Mouse (Mus musculus): Measurements from ENCODE around the gene Hmmr. TPM values are rescaled to one million over a fixed set of nuclear protein-coding genes. Genes with fewer than 3 reads are reported as not detected.

The Hmmr gene
- polyA plus RNA-seq, 1 experiment: 2.6 TPM

DNA sequence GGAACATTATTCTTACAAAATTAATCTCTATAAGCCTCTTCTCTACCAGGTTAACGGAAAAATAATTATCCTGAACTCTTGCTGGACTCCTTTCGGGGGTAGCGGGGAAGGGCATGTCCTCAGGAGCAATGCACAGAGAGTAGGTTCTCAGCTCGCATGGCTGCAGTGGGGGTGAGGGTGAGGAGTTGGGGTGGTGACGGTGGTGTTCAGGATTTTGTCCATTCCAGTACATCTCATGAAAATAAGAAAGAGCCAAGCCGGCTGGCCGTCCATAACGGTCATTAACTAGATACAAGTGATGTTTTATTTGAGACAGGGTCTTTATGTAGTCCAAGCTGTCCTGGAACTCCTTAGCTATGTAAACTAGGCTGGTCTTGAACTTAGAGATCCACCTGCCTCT is 22.7 kb upstream of the Hmmr start:
- WGBS: 94% methylated on average over 8 of the region's 8 CpGs
- Histone ChIP-seq H3K36me3 (ENCODE audit: control insufficient read depth, insufficient read depth, low read length) (peaks cover 4% of the 10 kb centered on the region), H3K27ac (ENCODE audit: insufficient read depth, low read length) (no peak overlapping the region), H3K27me3 (ENCODE audit: control insufficient read depth, insufficient read depth, low read length) (no peaks in the 10 kb centered on the region), H3K4me3 (ENCODE audit: extremely low read depth, insufficient read depth, insufficient read length) (no peak overlapping the region), H3K4me1 (ENCODE audit: control insufficient read depth, insufficient read depth, insufficient read length) (no peaks in the 10 kb centered on the region)
- no peak for DNase-seq (ENCODE audit: low read depth in 1 of 2, low spot score in 2 of 2)
- TF ChIP-seq POLR2A (IDR thresholded peaks at IDR 0.05; ENCODE audit: low read depth, low read length): no peak
- TF ChIP-seq CTCF (IDR thresholded peaks at IDR 0.05; ENCODE audit: extremely low read depth, insufficient read depth, insufficient read length, insufficient replicate concordance): no peak

DNA sequence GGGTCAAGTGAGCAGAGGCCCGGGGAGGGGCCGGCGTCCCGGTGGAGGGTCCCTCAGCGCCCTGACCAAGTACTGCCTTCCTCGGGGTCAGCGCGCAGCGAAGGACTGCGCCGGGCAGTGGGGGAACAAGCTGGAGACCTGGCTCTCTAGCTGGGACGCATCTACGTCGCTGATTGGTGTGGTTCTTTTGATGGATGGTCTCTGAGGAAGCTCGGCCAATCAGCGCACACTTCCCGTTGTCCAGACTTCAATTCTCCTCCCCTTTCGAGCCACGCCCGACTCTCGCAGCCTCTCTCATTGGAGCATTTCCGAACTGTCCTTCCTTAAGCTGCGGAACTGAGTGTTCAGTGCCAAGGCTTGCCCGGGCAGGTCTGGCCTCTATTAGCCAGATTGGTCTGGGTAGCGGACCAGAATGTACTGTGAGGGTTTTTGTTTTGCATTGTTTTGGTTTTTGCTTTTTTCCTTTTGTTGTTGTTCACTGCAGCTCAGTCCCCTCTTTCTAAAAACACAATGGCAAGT is 21.9 kb upstream of the Hmmr start, which contains the start of gene Ccng1:
Gene Ccng1 (minus strand): TSS at position 203 of the 519 bp plus-strand sequence.
- H3K4me3 ChIP-seq (ENCODE audit: extremely low read depth, insufficient read depth, insufficient read length): peak within 1 kb of the TSS; percentile 68
- peak; percentile 87 to 88 for DNase-seq (ENCODE audit: low read depth in 1 of 2, low spot score in 2 of 2)
- peaks cover 4% of the 10 kb centered on the region for H3K36me3 ChIP-seq (ENCODE audit: control insufficient read depth, insufficient read depth, low read length)
- no peaks in the 10 kb centered on the region for H3K4me1 ChIP-seq (ENCODE audit: control insufficient read depth, insufficient read depth, insufficient read length)
- TF ChIP-seq CTCF (IDR thresholded peaks at IDR 0.05; ENCODE audit: extremely low read depth, insufficient read depth, insufficient read length, insufficient replicate concordance) (no peak), POLR2A (IDR thresholded peaks at IDR 0.05; ENCODE audit: low read depth, low read length) (peak; percentile 76)
- peak within 1 kb of the TSS; percentile 70 for H3K27ac ChIP-seq (ENCODE audit: insufficient read depth, low read length)
- WGBS: under 1% methylated on average over 25 of the region's 25 CpGs
- no peaks in the 10 kb centered on the region for H3K27me3 ChIP-seq (ENCODE audit: control insufficient read depth, insufficient read depth, low read length)

DNA sequence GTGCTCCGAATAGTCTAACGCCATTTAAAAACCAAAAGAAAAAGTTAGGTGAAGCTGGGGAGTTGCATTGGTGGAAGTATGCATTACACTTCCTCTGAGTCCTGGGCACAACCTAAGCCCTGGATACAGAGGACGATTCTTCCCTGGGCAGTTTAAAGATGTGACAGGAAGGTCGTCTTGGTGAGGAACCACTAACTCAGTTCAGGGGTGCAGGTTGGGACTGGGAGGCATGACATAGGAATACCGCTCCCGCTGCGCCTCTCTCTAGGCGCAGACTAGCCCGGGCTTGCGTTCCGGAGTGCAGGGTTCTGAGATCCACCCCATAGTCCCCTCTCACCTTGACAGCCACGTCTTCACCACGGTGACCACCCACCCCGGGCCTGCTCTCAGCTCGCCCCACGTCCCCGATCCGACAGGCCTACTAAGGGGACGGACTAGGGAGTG is 21.5 kb upstream of the Hmmr start:
- Histone ChIP-seq H3K4me1 (ENCODE audit: control insufficient read depth, insufficient read depth, insufficient read length) (no peaks in the 10 kb centered on the region), H3K4me3 (ENCODE audit: extremely low read depth, insufficient read depth, insufficient read length) (peak overlapping the region; percentile 68), H3K27me3 (ENCODE audit: control insufficient read depth, insufficient read depth, low read length) (no peaks in the 10 kb centered on the region), H3K27ac (ENCODE audit: insufficient read depth, low read length) (peak overlapping the region; percentile 70), H3K36me3 (ENCODE audit: control insufficient read depth, insufficient read depth, low read length) (peaks cover 4% of the 10 kb centered on the region)
- DNase-seq (ENCODE audit: low read depth in 1 of 2, low spot score in 2 of 2): no peak
- no peak for TF ChIP-seq POLR2A (IDR thresholded peaks at IDR 0.05; ENCODE audit: low read depth, low read length)
- TF ChIP-seq CTCF (IDR thresholded peaks at IDR 0.05; ENCODE audit: extremely low read depth, insufficient read depth, insufficient read length, insufficient replicate concordance): no peak
- WGBS: 2% methylated on average over 19 of the region's 19 CpGs

DNA sequence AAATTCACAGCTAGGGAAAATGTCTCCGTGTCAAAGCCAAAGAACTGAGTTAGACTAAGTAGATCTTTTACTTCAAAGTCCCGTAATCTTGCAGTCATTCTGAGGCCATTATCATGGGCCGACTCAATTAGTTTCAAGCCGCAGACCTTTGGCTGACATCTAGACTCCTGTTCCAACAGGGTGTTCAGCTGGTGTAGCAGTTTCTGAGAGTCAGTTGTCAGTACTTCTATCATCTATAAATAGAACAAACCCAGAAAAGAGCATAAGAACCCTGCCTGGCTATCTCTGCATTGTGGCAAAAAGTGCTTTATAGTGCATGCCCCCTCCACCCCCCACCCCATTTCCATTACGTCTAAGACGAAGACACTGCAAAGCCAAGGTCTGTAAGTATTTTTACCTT is 20.6 kb upstream of the Hmmr start:
- Histone ChIP-seq H3K4me3 (ENCODE audit: extremely low read depth, insufficient read depth, insufficient read length) (no peak overlapping the region), H3K27ac (ENCODE audit: insufficient read depth, low read length) (no peak overlapping the region), H3K36me3 (ENCODE audit: control insufficient read depth, insufficient read depth, low read length) (peaks cover 5% of the 10 kb centered on the region), H3K4me1 (ENCODE audit: control insufficient read depth, insufficient read depth, insufficient read length) (no peaks in the 10 kb centered on the region), H3K27me3 (ENCODE audit: control insufficient read depth, insufficient read depth, low read length) (no peaks in the 10 kb centered on the region)
- no peak for TF ChIP-seq CTCF (IDR thresholded peaks at IDR 0.05; ENCODE audit: extremely low read depth, insufficient read depth, insufficient read length, insufficient replicate concordance)
- TF ChIP-seq POLR2A (IDR thresholded peaks at IDR 0.05; ENCODE audit: low read depth, low read length): no peak
- 81% methylated on average over 6 of the region's 6 CpGs for WGBS
- DNase-seq (ENCODE audit: low read depth in 1 of 2, low spot score in 2 of 2): no peak

DNA sequence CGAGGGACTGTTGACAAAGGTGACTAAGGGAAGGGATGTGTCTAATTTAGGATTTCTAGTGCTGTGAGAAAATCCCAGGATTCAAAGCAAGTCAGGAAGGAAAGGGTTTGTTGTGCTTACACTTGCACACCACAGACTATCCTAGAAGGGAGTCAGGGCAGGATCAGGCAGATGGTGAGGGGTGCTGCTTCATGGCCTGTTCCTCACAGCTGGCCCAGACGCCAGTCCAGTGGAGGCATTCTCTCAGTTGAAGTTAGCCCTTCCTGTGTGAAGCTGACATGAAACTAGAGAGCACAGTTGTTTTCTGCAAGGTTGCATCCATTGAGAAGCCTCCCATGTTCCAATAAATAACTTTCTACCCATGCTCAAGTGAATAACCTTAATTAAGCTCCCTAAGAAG is 14.5 kb upstream of the Hmmr start:
- no peak for DNase-seq (ENCODE audit: low read depth in 1 of 2, low spot score in 2 of 2)
- WGBS: 86% methylated on average over 2 of the region's 2 CpGs
- Histone ChIP-seq H3K4me3 (ENCODE audit: extremely low read depth, insufficient read depth, insufficient read length) (no peak overlapping the region), H3K27ac (ENCODE audit: insufficient read depth, low read length) (no peak overlapping the region), H3K36me3 (ENCODE audit: control insufficient read depth, insufficient read depth, low read length) (peaks cover 12% of the 10 kb centered on the region), H3K4me1 (ENCODE audit: control insufficient read depth, insufficient read depth, insufficient read length) (no peaks in the 10 kb centered on the region), H3K27me3 (ENCODE audit: control insufficient read depth, insufficient read depth, low read length) (no peaks in the 10 kb centered on the region)
- TF ChIP-seq CTCF (IDR thresholded peaks at IDR 0.05; ENCODE audit: extremely low read depth, insufficient read depth, insufficient read length, insufficient replicate concordance) (no peak), POLR2A (IDR thresholded peaks at IDR 0.05; ENCODE audit: low read depth, low read length) (no peak)

DNA sequence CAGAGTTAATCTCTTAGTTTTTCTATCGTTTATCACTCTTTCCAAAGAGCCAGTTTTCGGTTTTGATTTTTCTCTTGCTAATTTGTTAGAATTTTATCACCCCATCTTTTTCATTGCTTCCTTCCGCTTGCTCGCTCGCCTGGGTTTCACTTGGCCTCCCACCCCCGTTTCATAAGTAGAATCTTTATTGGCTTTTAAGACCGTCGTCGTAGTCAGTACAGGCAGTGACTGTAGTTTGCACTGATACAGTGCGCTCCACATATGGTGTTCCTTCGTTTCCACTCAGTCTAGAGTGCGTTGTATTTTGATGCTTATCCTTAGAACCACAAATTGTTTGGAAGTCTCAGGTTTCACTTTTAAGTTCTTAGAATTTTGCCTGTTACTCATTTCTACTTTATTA is 13.1 kb upstream of the Hmmr start:
- no peak overlapping the region for H3K27ac ChIP-seq (ENCODE audit: insufficient read depth, low read length)
- H3K27me3 ChIP-seq (ENCODE audit: control insufficient read depth, insufficient read depth, low read length): no peaks in the 10 kb centered on the region
- DNase-seq (ENCODE audit: low read depth in 1 of 2, low spot score in 2 of 2): no peak
- 93% methylated on average over 12 of the region's 12 CpGs for WGBS
- no peak overlapping the region for H3K4me3 ChIP-seq (ENCODE audit: extremely low read depth, insufficient read depth, insufficient read length)
- TF ChIP-seq CTCF (IDR thresholded peaks at IDR 0.05; ENCODE audit: extremely low read depth, insufficient read depth, insufficient read length, insufficient replicate concordance) (no peak), POLR2A (IDR thresholded peaks at IDR 0.05; ENCODE audit: low read depth, low read length) (no peak)
- no peaks in the 10 kb centered on the region for H3K4me1 ChIP-seq (ENCODE audit: control insufficient read depth, insufficient read depth, insufficient read length)
- peaks cover 8% of the 10 kb centered on the region for H3K36me3 ChIP-seq (ENCODE audit: control insufficient read depth, insufficient read depth, low read length)

DNA sequence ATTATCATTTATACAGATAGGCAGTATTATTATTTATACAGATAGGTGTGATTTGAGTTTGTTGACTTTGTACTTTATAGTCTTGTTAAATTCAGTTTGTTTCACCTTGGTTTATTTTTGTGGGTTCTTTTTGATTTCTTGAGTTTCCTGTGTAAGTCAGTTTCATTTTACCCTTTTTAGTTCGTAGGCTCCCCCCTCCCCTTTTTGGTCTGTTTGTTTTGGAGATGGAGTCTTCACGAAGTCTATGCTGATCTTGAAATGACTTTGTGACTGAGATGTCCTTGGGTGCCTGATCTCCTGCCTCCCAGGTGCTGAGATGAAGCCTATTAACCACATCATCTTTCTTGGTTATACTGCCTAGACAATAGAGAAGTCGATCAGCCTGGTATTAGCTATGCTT is 11.1 kb upstream of the Hmmr start:
- WGBS: 70% methylated on average over 3 of the region's 3 CpGs
- H3K4me3 ChIP-seq (ENCODE audit: extremely low read depth, insufficient read depth, insufficient read length): no peak overlapping the region
- no peak overlapping the region; the same call in 1 of the 2 replicates for H3K27ac ChIP-seq (ENCODE audit: insufficient read depth, low read length)
- TF ChIP-seq CTCF (IDR thresholded peaks at IDR 0.05; ENCODE audit: extremely low read depth, insufficient read depth, insufficient read length, insufficient replicate concordance) (no peak), POLR2A (IDR thresholded peaks at IDR 0.05; ENCODE audit: low read depth, low read length) (no peak)
- no peak for DNase-seq (ENCODE audit: low read depth in 1 of 2, low spot score in 2 of 2)
- H3K27me3 ChIP-seq (ENCODE audit: control insufficient read depth, insufficient read depth, low read length): no peaks in the 10 kb centered on the region
- H3K36me3 ChIP-seq (ENCODE audit: control insufficient read depth, insufficient read depth, low read length): peaks cover 7% of the 10 kb centered on the region; the same call in 1 of the 2 replicates
- no peaks in the 10 kb centered on the region for H3K4me1 ChIP-seq (ENCODE audit: control insufficient read depth, insufficient read depth, insufficient read length)

Data from spleen, adult 2 months (tissue).